Mouse (Mus musculus) thymus, postnatal 4 days (tissue): Measurements from ENCODE around the gene Dffb.

Experiments used
- DNase-seq: peaks from one replicate; pipeline ENCODE4 v3.0.0; 2021

Gene Dffb

DNA sequence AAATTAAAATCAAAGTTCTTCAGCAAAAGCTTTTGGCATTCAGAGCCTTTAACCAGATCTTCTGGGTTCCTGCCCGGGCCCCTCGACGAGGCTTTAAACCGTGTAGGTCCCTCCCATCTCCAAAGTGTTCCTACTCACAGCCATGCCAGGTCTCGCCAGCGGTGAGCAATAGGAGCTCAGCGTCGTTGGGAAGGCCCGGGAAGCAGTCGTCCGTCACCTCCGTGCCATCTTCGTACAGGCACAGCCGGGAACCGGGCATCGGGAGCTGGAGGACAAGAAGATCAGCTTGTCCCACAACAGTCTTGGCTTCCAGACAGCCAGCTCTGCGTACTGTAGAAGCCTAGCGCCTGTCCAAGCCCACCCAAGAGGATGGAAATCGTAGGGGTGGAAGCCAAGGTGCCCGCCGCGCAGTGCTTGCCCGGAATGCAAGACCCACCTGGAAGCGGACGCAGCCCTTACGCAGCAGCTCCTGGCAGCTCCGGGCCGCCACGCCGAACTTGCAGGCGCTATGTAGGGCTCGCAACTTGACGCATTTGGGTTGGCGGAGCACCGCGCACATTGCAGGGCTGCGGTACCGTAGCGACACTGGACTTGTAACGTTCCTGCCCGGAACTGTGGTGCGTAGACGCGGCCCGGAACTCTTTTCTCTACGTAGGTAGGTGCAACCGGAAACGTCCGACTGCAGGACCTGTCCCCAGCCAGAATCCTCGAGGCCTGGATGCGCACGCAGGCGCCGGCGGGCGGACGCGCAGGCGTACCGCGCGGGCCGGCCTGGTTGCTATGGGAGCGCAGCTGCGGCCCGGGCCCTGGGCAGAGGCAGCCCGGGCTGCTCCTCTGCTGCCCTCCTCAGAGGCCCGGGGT, at the start of gene Dffb, which contains the start of gene Cep104:
Gene Dffb, minus strand, starts transcription at position 696 of the 861 bp plus-strand sequence.
Gene Cep104, plus strand, starts transcription at position 764 of the 861 bp plus-strand sequence.
- DNase-seq = peak; percentile 95

DNA sequence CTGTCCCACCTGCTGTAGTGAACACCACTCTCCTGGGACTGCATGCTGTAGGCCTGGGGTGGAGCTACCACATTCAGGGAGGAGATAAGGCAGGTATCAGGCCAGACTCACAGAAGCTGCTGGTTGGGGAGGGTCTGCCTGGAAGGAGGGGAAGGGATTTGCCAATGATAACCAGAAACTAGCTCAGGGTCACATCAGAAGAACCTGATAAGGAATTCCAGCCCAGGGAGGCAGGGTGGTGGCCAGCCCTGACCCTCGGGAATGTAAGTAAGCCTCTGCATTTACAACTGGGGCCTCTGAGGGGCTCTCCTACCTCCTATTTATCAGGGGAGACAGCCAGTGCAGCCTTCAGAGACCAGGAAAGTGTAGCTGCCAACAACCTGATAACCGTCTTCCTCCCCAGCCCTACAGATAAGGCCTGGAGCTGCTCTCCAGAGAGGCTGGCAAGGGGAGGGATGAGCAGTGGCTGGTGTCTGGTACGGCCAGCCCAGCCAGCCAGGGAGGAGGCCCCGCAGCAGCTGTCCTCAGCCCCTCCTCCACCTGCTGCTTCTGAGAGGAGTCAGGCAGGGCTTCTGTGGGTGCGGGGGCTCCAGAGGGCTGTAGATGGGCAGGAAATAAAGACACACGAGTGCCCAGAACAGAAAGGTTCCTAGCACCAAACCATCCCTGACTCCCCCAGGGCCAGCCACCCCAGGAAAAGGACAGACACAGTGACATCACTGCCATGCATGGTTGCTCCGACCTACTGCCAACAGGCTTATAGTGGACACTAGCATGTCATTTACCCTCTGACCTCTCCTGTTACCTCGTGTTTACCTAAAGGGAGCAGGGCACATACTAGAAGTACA, 49.1 kb upstream of the Dffb start:
- DNase-seq = no peak

DNA sequence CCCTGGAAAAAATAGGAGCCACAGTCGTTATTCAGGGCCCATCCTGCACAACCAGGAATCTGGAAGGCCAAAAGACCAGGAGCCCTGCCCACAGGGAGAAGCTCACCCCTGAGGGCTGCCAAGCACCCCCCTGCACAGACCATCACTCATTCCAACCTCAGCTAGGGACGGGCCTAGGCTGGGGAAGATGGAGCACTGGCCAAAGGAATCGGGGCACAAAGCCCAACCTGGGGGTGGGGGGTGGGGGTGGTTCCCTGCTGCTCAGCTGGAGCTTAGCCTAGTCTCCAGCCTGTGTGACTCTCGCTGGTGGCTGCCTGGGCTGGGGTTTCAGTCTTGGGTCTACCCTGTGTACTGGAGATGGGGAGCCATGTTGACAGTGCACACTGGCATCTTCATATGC, 47.9 kb upstream of the Dffb start:
- no peak for DNase-seq

DNA sequence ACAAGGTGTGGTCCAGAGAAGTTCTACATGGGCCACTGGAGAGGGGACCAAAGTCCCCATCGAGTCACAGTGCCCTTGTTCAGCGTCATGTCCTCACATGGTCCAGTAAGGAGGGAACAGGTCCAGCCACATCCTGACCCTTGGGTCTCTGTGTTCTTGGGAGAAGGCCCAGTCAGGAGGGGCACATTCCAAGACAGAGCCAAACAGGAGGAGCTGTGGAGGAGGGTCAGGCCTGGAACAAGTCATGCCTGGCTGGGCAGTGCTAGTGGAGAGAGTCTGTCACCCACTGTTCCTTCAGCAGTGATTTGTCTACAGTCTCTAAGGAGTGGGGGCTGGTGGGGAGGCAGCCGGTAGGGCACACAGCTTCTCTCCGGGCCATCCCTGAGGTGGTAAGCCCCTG, 47.5 kb upstream of the Dffb start:
- no peak for DNase-seq

DNA sequence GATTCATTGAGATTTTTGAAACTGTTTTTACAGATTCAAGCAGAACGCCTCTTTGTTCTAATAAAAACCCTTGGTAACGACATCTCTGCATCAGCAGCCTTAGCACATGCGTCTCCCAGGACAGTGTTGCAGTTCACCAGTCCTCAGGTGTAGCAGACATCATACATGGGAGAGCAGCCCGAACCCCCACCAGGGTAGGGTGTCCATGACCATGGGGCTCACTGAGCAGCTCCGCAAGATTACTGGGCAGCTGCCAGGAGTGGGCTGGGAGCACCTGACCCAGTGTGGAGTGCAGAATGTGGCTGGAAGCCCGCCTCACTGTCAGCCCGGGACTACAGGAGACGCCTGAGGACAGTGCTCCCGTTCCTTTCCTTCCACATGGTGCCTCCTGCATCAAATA, 46.5 kb upstream of the Dffb start:
- DNase-seq = no peak

DNA sequence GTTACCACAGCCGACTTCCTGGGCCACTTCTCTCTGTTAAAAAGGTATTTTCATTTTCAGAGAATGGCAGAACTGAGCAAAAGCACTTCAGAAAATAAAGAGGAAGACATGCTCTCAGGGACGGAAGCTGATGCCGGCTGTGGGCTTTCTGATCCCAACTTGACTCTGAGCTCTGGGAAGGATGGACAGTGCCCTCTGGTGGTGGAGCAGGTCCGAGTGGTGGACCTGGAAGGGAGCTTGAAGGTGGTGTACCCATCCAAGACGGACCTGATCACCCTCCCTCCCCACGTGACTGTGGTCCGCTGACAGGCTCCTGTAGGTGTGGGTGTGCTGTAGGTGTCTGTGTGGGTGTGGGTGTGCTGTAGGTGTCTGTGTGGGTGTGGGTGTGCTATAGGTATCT, 44.6 kb upstream of the Dffb start:
- peak; percentile 67 for DNase-seq

DNA sequence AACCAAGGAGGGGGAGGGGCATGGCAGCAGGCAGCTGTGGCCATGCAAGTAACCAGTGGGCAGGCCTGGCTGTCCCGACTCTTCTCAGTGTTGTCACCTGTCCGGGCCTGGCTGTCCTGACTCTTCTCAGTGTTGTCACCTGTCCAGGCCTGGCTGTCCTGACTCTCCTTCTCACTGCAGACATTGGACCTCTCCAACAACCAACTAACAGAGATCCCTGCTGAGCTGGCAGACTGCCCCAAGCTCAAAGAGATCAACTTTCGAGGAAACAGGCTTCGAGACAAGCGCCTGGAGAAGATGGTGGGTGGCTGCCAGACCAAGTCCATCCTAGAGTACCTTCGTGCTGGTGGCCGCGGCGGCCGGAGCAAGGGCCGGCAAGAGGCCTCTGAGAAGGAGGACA, 40.5 kb upstream of the Dffb start:
- DNase-seq = no peak

DNA sequence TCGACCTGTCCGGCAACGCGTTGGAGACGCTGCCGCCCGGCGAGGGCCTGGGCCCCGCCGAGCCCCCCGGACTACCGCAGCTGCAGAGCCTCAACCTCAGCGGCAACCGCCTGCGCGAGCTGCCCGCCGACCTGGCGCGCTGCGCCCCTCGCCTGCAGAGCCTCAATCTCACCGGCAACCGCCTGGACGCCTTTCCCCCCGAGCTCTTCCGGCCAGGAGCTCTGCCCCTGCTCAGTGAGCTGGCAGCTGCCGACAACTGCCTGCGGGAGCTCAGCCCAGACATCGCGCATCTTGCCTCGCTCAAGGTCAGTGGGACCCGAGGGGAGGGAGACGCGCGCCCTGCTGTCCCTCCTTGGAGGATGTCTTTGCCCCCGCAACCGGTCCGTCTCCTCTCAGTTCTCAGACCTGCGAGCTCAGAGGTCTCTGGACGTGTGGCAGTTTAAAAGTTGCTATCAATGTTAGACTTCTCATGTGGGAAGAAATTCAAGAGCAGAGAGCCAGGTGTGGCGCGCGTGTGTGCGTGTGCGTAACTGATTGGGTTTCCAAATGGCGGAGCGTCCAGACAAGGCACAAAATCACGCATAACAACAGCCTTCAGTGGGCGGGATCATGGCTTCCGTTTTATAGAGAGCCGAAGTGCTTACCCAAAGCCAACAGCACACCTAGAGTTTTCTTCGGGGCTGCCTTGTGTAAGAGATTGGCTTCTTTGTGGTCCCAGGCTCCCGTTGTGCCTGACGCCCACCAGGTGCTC, 37.4 kb upstream of the Dffb start:
- peak; percentile 55 for DNase-seq

DNA sequence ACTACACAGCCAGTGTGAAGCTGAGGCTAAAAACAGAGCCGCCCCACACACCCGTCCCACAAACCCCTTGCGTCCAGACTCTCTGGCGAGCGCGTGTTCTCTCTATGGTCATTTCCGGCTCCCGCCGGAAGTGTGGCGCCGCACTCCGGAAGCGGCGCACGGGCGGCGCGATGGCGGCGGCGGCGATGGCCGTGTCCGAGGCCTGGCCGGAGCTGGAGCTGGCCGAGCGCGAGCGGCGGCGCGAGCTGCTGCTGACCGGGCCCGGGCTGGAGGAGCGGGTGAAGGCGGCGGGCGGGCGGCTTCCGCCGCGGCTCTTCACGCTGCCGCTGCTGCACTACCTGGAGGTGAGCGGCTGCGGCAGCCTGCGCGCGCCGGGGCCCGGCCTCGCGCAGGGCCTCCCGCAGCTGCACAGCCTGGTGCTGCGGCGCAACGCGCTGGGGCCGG, 36.7 kb upstream of the Dffb start, which contains the start of gene Lrrc47:
Gene Lrrc47, plus strand, starts transcription at position 86 of the 444 bp plus-strand sequence.
- peak; percentile 82 for DNase-seq

DNA sequence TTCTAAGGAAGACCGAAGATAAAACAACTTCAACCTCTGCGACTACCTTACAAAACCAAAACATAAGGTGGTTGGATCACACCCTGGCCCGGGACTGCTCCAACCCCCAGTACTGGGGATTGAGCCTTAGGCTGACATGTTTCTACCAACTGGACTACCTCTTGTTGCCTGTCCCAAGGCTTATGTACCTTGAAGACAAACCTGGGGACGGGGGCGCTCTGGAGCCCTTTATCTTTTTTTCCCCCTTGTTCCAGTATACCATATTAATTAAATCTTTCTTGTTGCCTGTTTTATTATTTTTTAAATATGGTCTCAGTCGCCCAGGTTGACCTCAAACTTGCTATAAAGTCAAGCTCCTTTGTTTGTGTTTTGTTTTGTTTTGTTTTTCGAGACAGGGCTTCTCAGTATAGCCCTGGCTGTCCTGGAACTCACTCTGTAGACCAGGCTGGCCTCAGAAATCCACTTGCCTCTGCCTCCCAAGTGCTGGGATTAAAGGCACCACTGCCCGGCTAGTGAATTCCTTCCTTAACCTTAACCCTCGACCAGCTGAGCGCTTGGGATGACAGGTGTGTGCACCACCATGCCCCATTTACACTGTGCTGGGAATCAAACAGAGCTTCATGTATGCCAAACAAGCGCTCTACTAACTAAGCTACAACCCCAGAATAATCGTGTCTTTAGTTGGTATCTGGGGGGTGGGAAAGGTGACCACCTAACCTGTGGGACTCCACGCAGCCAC, 36.1 kb upstream of the Dffb start:
- no peak for DNase-seq

DNA sequence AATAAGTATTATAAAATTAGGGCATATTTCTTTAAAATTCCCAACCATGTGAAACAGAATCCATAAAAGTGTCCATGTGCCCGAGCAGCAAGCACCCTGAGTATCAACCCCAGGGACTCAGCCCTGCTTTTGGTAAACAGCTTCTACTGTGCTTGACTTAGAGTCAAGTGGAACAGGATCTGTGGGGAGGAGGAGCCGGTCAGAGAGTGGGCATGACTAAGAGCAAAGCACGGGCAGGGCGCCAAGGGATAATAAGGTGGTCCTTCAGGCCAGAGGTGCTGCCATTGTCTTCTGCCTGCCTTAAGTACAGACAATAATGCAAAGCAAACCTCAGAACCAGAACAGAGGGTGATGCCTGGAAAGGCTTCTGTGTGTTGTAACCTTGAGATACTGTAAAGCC, 32.8 kb upstream of the Dffb start:
- DNase-seq = no peak

DNA sequence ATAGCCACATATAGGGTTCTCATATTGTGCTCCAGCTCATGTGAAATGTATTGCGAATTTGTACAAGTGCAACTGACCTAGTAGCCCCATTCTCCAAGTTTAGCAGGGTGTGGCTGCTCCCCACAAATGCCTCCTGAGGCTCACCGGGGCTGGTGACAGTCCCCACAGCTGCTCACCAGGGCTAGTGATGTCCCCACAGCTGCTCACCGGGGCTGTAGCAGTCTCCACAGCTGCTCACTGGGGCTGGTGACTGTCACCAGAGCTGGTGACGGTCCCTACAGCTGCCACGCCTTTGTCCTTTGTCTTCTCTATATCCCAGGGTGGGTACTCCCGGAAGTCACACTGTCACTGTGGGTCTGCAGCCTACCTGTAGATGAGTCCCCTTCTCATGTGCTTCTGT, 31.3 kb upstream of the Dffb start:
- DNase-seq = no peak

DNA sequence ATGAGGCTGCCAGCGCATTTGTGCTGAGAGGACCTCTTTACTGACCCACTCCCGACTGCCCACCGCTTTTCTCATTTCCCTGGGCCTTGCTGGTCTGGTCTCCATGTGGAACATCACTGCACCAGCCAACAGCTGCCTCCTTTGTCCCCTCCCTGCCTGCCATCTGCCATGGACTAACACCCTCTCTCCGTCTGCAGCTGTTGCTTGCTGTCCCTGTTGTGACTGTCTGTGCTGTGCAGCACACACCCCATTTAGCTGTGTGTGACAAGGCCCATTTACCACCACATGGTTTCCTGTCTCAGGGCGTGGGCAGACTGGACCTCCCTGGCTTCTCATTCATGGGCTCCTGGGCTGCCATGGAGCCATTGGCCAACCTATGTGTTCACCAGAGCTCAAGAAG, 30.6 kb upstream of the Dffb start:
- DNase-seq = no peak

DNA sequence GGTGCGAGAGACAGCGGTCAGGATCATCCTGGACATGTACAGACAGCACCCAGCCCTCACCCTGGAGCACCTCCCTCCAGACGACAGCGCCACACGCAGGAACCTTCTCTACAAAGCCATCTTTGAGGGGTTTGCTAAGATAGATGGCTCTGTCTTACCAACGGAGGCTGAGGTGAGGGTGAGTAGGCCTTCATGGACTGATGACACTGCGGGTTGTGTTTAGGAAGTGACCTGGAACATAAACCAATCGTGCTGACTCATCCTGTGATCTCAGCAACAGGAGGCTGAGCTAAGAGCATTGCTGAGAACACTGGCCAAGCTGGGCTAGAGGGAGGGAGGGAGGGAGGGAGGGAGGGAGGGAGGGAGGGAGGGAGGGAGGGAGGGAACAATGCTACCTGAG, 18.6 kb upstream of the Dffb start:
- DNase-seq = no peak

DNA sequence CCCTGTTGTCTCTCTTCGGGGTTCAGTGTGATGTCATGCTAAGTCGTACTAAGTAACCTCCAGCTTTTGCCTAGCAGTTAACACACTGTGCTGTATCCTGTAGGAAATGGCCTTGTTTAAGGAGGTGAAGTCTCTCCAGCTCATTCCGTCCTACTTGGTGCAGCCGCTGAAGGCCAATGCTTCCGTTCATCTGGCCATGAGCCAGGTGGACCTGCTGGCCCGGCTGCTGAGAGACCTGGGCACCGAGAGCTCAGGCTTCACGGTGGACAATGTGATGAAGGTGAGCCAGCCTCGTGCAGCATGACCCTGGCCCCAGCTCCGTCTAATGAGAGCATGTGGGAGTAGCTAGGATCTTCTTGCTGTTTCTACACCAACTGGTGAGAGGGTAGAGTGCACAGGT, 17.8 kb upstream of the Dffb start:
- DNase-seq = no peak

DNA sequence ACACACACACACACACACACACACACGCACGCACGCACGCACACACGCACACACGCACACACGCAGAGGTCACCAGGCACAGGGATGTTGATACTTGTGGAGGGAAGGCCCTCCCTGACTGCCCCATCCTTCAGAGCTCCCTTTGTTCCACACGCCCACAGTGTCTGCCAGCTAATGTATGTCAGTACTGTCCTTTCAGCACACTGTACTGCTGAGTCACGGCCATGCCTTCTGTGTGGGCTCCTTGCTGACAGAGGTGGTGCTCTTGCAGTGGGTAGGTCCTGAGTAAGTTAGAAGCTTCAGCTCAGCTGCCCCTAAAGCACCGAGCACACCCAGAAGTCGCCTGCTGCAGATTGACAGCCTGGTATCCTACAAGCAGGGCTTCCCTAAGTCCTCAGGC, 5.5 kb upstream of the Dffb start:
- no peak for DNase-seq

DNA sequence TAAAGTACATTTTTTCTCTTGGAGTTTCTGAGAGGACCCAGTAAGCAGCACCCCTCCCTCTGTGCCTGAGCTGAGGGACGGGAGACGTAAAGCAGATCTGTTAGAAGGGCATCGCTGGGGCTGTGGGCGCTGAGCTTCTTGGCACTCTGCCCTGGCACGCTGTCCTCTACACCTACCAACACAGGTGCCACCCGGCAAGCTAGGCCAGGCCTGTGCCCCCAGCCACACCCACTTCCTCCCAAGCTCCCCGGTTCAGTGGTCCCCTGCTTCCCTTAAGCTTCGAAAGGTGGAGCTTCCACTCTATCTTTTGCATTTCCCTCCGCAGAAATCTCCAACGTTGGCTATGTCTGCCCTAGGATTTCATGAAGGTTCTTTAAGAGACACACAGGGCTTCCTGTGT, 4.3 kb upstream of the Dffb start:
- DNase-seq = no peak

DNA sequence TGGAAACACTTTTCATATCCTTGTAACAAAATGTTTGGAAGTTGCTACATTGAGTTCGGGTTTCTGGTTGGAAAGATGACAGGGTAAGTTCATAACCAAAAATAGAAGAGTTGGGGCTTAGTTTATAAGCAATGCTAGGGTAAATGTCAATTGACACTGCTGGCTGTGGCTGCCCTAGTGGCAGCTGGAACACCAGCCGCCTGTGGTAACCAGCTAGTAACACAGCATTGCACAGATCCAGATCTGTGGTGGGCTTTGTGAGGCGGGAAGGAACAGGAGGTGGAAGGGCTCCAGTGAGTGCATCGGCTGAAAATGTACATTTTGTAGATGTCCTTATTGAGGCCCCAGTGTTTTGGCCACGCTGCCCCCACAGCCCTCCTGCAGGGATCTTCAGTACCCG, 842 bp upstream of the Dffb start:
- peak; percentile 27 for DNase-seq

DNA sequence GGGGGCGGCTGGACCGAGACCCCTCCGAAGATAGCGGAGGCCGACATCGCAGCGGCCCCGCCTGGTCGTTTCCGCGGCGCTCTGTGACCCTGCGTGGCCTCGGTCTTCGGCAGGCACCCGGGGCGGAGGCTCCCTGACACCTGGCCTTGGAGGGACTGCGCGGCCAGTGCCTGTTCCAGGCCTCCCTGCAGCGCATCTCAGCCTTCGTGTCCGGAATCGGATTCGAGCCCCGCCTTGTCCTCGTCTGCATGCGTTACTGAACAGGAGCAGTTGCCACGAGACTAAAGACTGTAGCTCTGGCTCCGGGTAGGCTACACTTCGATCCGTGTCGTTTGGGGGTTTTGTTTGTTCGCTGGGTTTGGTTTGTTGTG, 351 bp upstream of the Dffb start:
- DNase-seq = no peak

DNA sequence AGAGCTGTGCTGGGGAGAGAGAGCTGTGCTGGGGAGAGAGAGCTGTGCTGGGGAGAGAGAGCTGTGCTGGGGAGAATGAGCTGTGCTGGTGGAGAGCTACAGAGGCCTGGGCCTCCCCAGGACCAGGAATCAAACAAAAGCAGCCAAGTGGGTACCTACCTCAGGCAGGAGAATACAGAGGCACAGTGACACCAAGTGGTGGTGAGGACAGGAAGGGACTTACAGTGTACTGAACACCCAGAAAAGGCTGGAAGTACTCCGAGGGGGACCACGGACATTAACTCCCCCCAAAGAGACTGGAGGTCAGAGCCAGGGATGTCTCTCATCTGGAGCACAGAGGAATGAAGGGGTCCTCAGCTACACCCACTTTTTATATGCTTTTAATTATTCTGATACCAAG, 6.9 kb downstream of the Dffb start:
- DNase-seq = no peak

DNA sequence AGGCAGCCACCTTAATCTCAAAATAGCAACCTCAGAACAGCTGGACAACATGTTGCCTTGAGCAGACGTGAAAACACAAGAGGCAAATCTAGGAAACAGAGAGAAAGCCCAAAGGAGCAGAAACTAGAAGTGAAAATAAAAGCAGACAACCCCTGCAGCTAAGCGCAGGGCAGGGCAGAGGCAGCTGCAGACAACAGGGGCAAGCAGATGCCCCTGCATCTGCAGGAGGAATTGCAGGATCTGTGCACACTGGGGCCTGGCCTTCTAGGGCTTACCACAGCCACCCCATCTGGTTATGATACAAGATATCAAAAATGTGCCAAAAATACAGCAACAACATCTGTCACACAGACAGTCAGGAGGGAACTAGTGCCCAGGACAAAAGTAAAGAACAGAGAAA, 7.4 kb downstream of the Dffb start:
- no peak for DNase-seq

DNA sequence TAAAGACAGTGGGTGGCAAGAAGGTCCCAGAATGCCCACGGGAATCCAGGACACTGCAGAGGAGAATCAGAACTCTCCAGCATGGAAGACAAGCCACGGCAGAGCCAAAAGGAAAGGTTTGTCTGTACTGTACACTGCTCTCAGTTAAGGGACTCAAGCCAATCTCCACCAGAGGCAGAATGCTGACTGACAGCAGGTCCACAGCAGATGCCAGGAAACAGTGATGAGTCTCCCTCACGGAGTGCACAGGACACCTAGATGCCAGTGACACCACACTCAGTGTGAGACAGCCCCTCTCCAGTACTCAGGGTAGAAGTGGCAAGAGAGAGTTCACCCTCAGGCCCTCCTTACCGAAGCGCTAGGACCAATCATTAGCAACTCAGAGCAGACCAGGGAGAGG, 8.3 kb downstream of the Dffb start:
- DNase-seq = no peak

DNA sequence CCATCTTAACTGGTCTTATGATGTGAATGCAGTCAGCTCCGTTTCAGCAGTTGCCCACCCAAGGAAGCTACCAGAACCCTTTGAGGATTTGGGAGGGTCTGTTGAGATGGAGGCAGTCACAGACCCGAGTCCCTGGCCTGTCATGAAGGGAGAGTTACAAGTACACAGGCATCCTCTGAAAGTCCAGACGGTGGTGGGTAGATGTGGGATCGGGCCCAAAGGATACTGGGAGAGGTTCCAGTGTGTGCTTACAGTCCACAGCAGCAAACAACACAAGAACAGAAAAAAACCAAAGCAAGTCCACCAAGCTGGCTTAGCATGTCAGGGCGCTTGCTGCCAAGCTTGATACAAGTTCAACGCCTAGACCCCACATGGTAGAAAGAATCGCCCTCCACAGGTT, 12.3 kb downstream of the Dffb start:
- DNase-seq = no peak
